Mouse (Mus musculus) hindbrain, embryonic 14.5 days (tissue): ENCODE results near the gene Trpv4. TPM values are rescaled to one million over a fixed set of nuclear protein-coding genes. Genes with fewer than 3 reads are reported as not detected.

Source experiments
- ATAC-seq: fragments of 200-750 bp; cut with Nextera tagmentation; 2 replicates; pipeline ENCODE4 v1.8.0; 2017; ENCODE audit warnings: moderate number of reproducible peaks, mild to moderate bottlenecking, moderate TSS enrichment, moderate library complexity; ENCODE audit not compliant: low FRiP score
- DNase-seq: peaks from one replicate; pipeline ENCODE4 v3.0.0-alpha.2; 2015; ENCODE audit warnings: low spot score
- H3K27ac ChIP-seq: fragments of 300-500 bp; sonication (generic); 2 replicates; pipeline ENCODE4 v1.5.1; 2014; ENCODE audit warnings: mild to moderate bottlenecking, moderate library complexity
- H3K27me3 ChIP-seq: fragments of 300-500 bp; sonication (generic); 2 replicates; pipeline ENCODE4 v1.6.1; 2014; ENCODE audit warnings: mild to moderate bottlenecking, low read length, mixed read lengths; ENCODE audit not compliant: control insufficient read depth, insufficient read depth
- H3K36me3 ChIP-seq: fragments of 300-500 bp; sonication (generic); replicated peaks from 2 replicates; pipeline ENCODE4 v1.6.1; 2014; ENCODE audit not compliant: control insufficient read depth, insufficient read depth
- H3K4me1 ChIP-seq: fragments of 300-500 bp; sonication (generic); replicated peaks from 2 replicates; pipeline ENCODE4 v1.6.1; 2014; ENCODE audit warnings: antibody characterized with exemption, low read length, mixed read lengths; ENCODE audit not compliant: control insufficient read depth, insufficient read depth
- H3K4me2 ChIP-seq: fragments of 300-500 bp; sonication (generic); replicated peaks from 2 replicates; pipeline ENCODE4 v1.6.1; 2014; ENCODE audit warnings: mild to moderate bottlenecking, moderate library complexity
- H3K4me3 ChIP-seq: fragments of 300-500 bp; sonication (generic); replicated peaks from 2 replicates; pipeline ENCODE4 v1.5.1; 2014; ENCODE audit warnings: mild to moderate bottlenecking, low read length
- H3K9ac ChIP-seq: fragments of 300-500 bp; sonication (generic); 2 replicates; pipeline ENCODE4 v1.6.1; 2014
- H3K9me3 ChIP-seq: fragments of 300-500 bp; sonication (generic); 2 replicates; pipeline ENCODE4 v1.6.1; 2016; ENCODE audit warnings: low read length; ENCODE audit not compliant: control insufficient read depth
- WGBS: fragments of 180-500 bp; shearing (Covaris S2); extraction: QIAGEN DNeasy Blood & Tissue Kit; methylation state at CpG from one replicate; pipeline ENCODE4 v1.1.7; 2014; 5-methylcytosine and 5-hydroxymethylcytosine counted together
- polyA plus RNA-seq: library from polyadenylated mRNA; unstranded; fragments of >200 nt; fragmentation: Nextera tagmentation; extraction: Ambion mirVana; gene quantifications from 2 replicates; pipeline ENCODE4 v1.2.1, GENCODE M21; 2014

The Trpv4 gene
- 1.1 and 1.4 TPM in 2 replicates for polyA plus RNA-seq

GRCm38 (mm10) chr5:114658255-114658654 lies at the start of gene Trpv4:
Trpv4 (minus strand) TSS chr5:114658421.
- Histone ChIP-seq H3K27me3 (peaks cover 44% of the 10 kb centered on the region), H3K9me3 (no peaks in the 10 kb centered on the region), H3K9ac (peak within 1 kb of the TSS; percentile 42; the same call in 1 of the 2 replicates), H3K36me3 (no peaks in the 10 kb centered on the region), H3K4me2 (peak within 1 kb of the TSS; percentile 66), H3K4me1 (peaks cover 6% of the 10 kb centered on the region; the same call in 1 of the 2 replicates), H3K4me3 (peak within 1 kb of the TSS; percentile 33), H3K27ac (no peak within 1 kb of the TSS)
- 1% methylated on average over 43 of the region's 47 CpGs for WGBS
- peak; percentile 40; the same call in 1 of the 2 replicates for ATAC-seq
- no peak for DNase-seq

DNA sequence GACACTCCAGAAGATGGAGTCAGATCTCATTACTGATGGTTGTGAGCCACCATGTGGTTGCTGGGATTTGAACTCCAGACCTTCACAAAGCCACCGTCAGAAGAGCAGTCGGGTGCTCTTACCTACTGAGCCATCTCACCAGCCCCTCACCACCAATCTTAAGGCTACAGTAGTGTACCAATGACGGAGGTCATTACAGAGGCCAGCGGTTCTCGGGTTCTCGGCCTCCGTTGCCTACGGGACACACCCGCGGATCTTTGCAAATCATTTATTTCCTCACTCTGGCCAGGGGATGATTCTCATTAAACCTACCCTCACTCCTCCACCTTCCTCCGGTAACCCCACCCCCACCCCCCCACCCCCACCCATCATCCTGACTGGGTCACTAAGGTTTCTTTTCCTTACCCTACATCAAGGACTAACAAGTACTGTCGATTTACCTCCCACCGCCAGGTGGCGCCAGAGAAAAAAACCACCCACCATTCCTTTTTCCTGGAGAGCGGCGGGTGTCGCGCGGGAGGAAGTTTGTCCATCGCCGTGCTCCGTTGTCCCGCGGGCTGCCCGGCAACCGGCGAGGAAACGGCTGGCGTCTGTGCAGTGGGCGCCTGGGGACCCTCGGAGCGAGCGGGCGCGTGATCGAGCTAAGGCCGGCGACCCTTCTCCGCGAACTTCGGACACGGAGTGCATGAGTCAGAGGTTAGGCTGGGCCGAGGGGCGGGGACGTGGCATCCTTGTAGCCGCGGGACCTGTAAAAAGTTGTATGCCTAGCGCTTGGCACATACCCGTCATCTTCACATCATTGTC lies 49.2 kb upstream of the Trpv4 start, which contains the start of gene Tchp:
Tchp (plus strand) TSS at position 496 of the 804 bp plus-strand sequence.
- 5% methylated on average over 49 of the region's 49 CpGs for WGBS
- peak within 1 kb of the TSS; percentile 70 for H3K4me3 ChIP-seq
- peak; percentile 86 for ATAC-seq
- peak within 1 kb of the TSS; percentile 73 for H3K9ac ChIP-seq
- H3K9me3 ChIP-seq, result no peaks in the 10 kb centered on the region
- H3K36me3 ChIP-seq, result peaks cover 23% of the 10 kb centered on the region
- peaks cover 8% of the 10 kb centered on the region for H3K4me1 ChIP-seq
- H3K27ac ChIP-seq, result no peak within 1 kb of the TSS
- peak; percentile 97 for DNase-seq
- H3K27me3 ChIP-seq, result no peaks in the 10 kb centered on the region
- H3K4me2 ChIP-seq, result peak within 1 kb of the TSS; percentile 87

- Histone ChIP-seq H3K36me3 (no peaks in the 10 kb centered on the region), H3K27me3 (no peaks in the 10 kb centered on the region), H3K4me3 (no peak overlapping the region), H3K27ac (no peak overlapping the region), H3K4me2 (no peak overlapping the region), H3K4me1 (no peaks in the 10 kb centered on the region), H3K9ac (no peak overlapping the region), H3K9me3 (no peaks in the 10 kb centered on the region)
- DNase-seq (no peak), ATAC-seq (no peak)
- 61% methylated on average over 14 of the region's 14 CpGs for WGBS
Observed at GRCm38 (mm10) chr5:114702403-114703392, 44.5 kb upstream of the Trpv4 start.

- H3K36me3 ChIP-seq, result no peaks in the 10 kb centered on the region
- no peak for ATAC-seq
- no peaks in the 10 kb centered on the region for H3K4me1 ChIP-seq
- no peak for DNase-seq
- H3K4me2 ChIP-seq, result no peak overlapping the region
- no peak overlapping the region for H3K4me3 ChIP-seq
- 82% methylated on average over 7 of the region's 7 CpGs for WGBS
- no peaks in the 10 kb centered on the region for H3K27me3 ChIP-seq
- H3K27ac ChIP-seq, result no peak overlapping the region
- no peak overlapping the region for H3K9ac ChIP-seq
- H3K9me3 ChIP-seq, result no peaks in the 10 kb centered on the region
Observed at GRCm38 (mm10) chr5:114699015-114699414, 40.8 kb upstream of the Trpv4 start.

- DNase-seq, result peak; percentile 64
- no peaks in the 10 kb centered on the region for H3K27me3 ChIP-seq
- H3K4me3 ChIP-seq, result no peak overlapping the region
- H3K9ac ChIP-seq, result no peak overlapping the region
- H3K36me3 ChIP-seq, result no peaks in the 10 kb centered on the region
- H3K4me2 ChIP-seq, result no peak overlapping the region
- no peak for ATAC-seq
- no peaks in the 10 kb centered on the region for H3K4me1 ChIP-seq
- H3K27ac ChIP-seq, result no peak overlapping the region
- WGBS, result 80% methylated on average over 19 of the region's 19 CpGs
- H3K9me3 ChIP-seq, result no peaks in the 10 kb centered on the region
Observed at GRCm38 (mm10) chr5:114698044-114698746, 40.0 kb upstream of the Trpv4 start.

DNA sequence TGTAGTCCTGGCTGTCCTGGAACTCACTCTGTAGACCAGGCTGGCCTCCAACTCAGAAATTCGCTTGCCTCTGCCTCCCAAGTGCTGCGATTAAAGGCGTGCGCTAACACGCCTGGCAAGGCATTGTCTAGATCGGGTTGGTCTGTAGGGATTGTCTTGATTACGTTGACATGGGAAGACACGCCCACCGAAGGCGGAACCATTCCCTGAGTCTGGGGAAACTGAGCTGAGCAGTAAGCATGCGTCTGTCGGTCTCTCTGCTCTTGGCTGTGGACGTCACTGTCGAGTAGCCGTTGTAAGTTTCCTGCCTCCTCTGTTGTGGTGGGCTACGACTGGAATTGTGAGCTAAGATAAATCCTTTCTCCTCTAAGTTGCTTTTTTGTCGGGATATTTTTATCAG lies 38.7 kb upstream of the Trpv4 start:
- H3K4me1 ChIP-seq, result no peaks in the 10 kb centered on the region
- no peak overlapping the region for H3K4me2 ChIP-seq
- no peak for DNase-seq
- no peak overlapping the region for H3K9ac ChIP-seq
- WGBS, result 83% methylated on average over 17 of the region's 17 CpGs
- no peak overlapping the region for H3K27ac ChIP-seq
- no peak for ATAC-seq
- H3K9me3 ChIP-seq, result no peaks in the 10 kb centered on the region
- no peak overlapping the region for H3K4me3 ChIP-seq
- no peaks in the 10 kb centered on the region for H3K27me3 ChIP-seq
- H3K36me3 ChIP-seq, result no peaks in the 10 kb centered on the region

- no peak overlapping the region for H3K4me2 ChIP-seq
- no peak overlapping the region for H3K4me3 ChIP-seq
- no peak overlapping the region for H3K9ac ChIP-seq
- H3K9me3 ChIP-seq, result no peaks in the 10 kb centered on the region
- ATAC-seq (no peak), DNase-seq (no peak)
- WGBS, result 66% methylated on average over 5 of the region's 5 CpGs
- H3K27me3 ChIP-seq, result no peaks in the 10 kb centered on the region
- no peaks in the 10 kb centered on the region for H3K36me3 ChIP-seq
- no peaks in the 10 kb centered on the region for H3K4me1 ChIP-seq
- H3K27ac ChIP-seq, result no peak overlapping the region
Observed at GRCm38 (mm10) chr5:114695775-114696174, 37.6 kb upstream of the Trpv4 start.

DNA sequence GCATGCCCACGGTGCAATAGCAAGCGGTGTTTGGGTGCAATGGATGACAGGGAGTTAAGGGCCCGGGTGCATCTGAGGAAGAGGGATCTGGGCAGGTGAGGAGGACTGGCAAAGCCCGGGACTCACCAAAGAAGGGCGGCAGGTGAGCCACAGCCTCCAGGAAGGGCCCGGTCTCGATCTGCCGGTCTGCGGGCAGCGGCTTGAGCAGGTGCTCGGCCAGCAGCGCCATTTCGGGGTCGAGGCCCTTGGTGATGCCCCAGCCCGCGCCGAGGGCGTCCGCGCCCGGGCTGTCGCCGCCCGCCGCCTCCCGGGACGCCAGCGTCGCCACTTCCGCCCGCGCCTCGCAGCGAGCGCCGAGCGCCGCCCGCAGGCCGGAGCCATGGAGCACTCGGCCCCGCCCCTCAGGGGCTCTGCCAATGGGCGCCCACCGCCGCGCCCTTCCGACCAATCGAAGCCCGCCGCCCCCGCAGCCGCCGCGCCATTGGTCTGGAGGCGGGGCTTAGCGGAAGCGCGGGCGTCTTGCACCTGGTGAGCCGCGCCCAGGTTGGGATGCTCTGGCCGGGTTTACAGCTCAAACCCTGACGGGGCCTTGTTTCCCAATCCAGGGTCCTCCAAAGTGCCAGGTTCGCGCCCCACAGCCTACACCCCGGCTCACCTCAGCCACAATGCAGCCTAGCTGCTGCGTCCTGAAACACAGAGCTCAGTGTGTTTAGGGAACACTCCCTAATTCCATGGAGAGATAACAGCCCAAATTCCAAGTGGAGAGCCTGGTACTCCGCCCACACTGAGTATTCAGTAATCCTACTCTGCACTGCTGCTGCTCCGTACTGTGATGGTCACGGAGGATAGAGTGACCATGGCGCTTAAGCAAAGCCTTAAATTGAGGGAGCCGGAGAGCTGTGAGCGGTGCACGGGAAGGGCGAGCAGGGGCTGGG lies 32.7 kb upstream of the Trpv4 start, which contains the start of gene Gltp:
Gltp (minus strand) TSS at position 352 of the 935 bp plus-strand sequence.
- peak within 1 kb of the TSS; percentile 85 for H3K4me3 ChIP-seq
- peak within 1 kb of the TSS; percentile 89 for H3K4me2 ChIP-seq
- ATAC-seq, result peak; percentile 98
- 5% methylated on average over 67 of the region's 75 CpGs for WGBS
- peak within 1 kb of the TSS; percentile 92 for H3K9ac ChIP-seq
- H3K27ac ChIP-seq, result 0 out of 2 replicates have a peak within 1 kb of the TSS, but pooled peaks have one; percentile 38
- H3K27me3 ChIP-seq, result no peaks in the 10 kb centered on the region
- H3K9me3 ChIP-seq, result no peaks in the 10 kb centered on the region
- peak; percentile 95 for DNase-seq
- no peaks in the 10 kb centered on the region for H3K36me3 ChIP-seq
- peaks cover 10% of the 10 kb centered on the region; the same call in 1 of the 2 replicates for H3K4me1 ChIP-seq
